Mouse (Mus musculus): ENCODE data around the gene 2510002D24Rik.

DNA sequence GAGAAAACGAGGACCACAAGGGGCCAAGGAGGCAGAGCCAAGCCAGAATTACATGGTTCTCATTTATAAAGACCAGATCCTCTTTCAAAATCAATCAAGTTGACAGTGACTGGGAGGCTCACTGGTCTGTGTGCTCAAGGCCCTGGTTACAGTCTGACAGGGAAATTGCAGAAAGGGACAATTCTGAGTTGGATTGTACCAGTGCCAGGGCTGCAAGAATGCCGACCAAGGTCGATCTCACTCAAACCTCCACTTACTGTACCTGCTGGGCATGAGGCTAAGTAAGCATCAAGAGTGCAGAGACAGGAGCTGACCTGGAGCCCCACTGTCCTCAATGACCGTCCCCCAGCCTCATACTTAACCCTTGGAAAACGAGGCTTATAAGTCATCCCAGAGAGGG lies 38.2 kb upstream of the 2510002D24Rik start:
- TF ChIP-seq CTCF (IDR thresholded peaks at IDR 0.05; ENCODE audit: low read depth), result no peak
- no peak for TF ChIP-seq EP300 (IDR thresholded peaks at IDR 0.05; ENCODE audit: low read depth)

Measured in liver, embryonic 14.5 days (tissue).